Mouse (Mus musculus) B cell, adult 62 days (primary cell): ENCODE results near the gene Eif4h. TPM values are rescaled to one million over a fixed set of nuclear protein-coding genes. Genes with fewer than 3 reads are reported as not detected.

Experiments used
- total RNA-seq: library from RNA; stranded (reverse); gene quantifications from 4 replicates; pipeline ENCODE4 v1.2.4, GENCODE M21; 2023

Gene Eif4h
- total RNA-seq, result 273 to 290 TPM (median 279 TPM) in 4 replicates

DNA sequence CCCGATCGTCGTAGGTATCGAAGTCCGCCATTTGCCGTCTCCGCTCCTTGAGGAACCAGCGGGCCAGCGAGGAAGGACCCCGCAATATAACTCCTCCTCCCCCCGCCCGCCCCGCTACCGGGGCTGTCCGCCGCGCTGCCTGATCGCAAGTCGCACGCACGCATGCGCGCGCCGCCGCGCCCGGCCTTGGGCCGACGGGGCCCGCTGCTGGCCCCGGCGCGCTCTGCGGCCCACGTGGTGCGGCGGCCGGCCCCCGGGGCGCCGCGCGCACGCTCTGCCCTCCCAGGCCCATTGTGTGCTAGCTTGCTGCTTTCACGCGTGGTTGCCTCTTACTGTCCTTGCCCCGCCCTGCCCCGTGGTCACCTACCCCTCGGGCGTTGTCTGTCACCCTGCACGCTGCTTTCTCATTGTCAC is at the start of gene Eif4h:
TSS of gene Eif4h (minus strand) at position 222 of the 414 bp plus-strand sequence.

DNA sequence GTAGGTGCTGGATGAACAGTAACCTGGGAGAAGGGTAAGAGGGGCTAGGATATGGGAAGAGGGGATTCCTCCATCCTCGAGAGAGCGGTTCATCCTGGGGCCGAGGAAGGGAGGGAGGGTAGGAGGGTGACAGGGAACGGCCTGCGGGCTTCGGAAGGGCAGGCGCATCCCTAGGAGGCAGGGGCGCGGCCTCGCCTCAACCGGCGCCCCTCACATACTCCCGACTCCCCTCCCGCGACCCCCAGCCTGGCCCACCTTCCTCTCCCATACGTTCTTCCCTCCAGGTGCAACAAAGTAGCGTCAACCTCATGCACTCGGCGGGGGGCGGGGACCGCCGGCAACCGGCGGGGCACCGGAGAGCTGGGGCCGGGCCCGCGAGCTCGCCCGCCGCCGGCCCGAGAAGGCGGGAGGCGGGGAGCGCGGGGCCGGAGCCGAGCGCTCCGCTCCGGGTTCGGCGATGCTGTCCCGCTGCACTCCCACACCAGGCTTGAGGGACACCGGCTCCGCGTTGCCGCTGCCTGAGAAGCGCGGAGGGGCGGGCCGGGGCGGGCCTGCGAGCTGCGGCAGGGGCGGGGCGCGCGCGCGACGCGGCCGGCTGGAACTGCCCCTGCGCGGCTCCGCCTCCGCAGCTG is 48.9 kb upstream of the Eif4h start, which contains the start of gene Limk1:
TSS of gene Limk1 (minus strand) at position 513 of the 632 bp plus-strand sequence.

DNA sequence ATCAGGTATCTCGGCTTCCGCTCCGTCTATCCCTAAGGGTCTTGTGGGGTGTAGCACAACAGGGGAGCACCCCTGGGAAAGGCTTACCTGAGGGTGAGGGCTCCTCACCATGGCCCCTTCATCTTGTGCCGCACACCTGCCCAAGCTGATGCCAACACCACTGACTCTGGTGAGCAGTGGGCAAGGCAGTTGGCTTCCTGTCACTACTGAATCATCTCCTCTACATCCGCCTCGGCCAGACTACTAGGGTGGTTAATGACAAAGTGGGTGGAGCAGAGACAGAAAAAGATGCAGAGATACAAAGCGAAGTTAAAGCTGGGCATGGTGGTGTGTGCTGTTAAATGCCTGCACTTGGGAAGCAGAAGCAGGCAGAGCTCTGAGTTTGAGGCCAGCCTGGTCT is 24.5 kb downstream of the Eif4h start, which contains the start of gene Lat2:
TSS of gene Lat2 (minus strand) at position 224 of the 400 bp plus-strand sequence.

DNA sequence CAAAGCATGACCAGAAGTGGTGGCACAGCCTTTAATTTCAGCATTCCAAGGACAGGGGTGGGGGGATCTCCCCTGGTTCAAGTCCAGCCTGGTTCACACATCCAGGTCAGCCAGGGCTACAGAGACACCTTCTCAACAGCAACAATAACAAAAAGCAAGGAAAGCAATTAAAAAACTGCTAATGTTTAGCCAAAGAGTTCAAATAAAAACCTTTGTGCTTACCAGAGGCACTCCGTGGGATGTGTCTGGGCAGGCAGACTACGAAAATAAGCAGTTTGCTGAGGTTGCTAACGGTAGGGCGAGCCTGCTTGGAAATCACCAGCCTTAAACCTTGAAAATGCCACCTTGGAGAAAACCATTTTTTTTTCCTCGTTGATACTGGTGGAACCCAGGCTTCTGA is 58.1 kb downstream of the Eif4h start, which contains the start of gene Rfc2:
TSS of gene Rfc2 (plus strand) at position 221 of the 400 bp plus-strand sequence.

Other genes starting within 250 kb of the Eif4h start
- gene Gtf2ird1, start 182.8 kb downstream of the Eif4h start, total RNA-seq, result 0.79 to 4.1 TPM (median 2.4 TPM) in 4 replicates
- 7.2 to 8.7 TPM (median 7.3 TPM) in 4 replicates for gene Clip2, start 87.1 kb downstream of the Eif4h start, total RNA-seq
- 0.57 to 0.67 TPM in 2 of 4 replicates, not detected in the others for gene Syna, start 79.3 kb downstream of the Eif4h start, total RNA-seq
- 128 to 145 TPM (median 138 TPM) in 4 replicates for gene Rfc2, start 58.1 kb downstream of the Eif4h start, total RNA-seq
- gene Lat2, start 24.5 kb downstream of the Eif4h start, total RNA-seq, result 232 to 260 TPM (median 237 TPM) in 4 replicates
- 15.5 to 21.9 TPM (median 18.0 TPM) in 4 replicates for gene Limk1, start 49.1 kb upstream of the Eif4h start, total RNA-seq
- gene Eln, start 107.8 kb upstream of the Eif4h start, total RNA-seq, result 0.16 TPM in 1 of 4 replicates, not detected in the others